Mouse (Mus musculus): Measurements from ENCODE around the gene Intu. TPM values are rescaled to one million over a fixed set of nuclear protein-coding genes. Genes with fewer than 3 reads are reported as not detected.

The Intu gene
- total and polyA plus RNA-seq, 3 experiments, result 9.7 to 12.3 TPM; not detected in 1

GRCm38 (mm10) chr3:40520567-40520966 lies 10.5 kb upstream of the Intu start:
- Histone ChIP-seq H3K9me3 (replicated peaks; ENCODE audit: insufficient read depth, low read length) (no peaks in the 10 kb centered on the region), H3K36me3 (ENCODE audit: control insufficient read depth in 1 of 2, insufficient read depth in 2 of 2, low read length in 2 of 2) (no peaks in the 10 kb centered on the region), H3K9ac (ENCODE audit: control insufficient read depth, low read depth, low read length, poor library complexity, severe bottlenecking) (no peak overlapping the region), H3K4me3 (ENCODE audit: control insufficient read depth in 1 of 2, insufficient read depth in 1 of 2, low read depth in 2 of 2, low read length in 2 of 2) (no peak overlapping the region), H3K79me2 (ENCODE audit: control insufficient read depth, insufficient read depth, low read length, poor library complexity) (no peaks in the 10 kb centered on the region), H3K27ac (ENCODE audit: control insufficient read depth, low read depth, low read length) (no peak overlapping the region), H3K4me1 (ENCODE audit: control insufficient read depth in 1 of 2, insufficient read depth in 2 of 2, low read length in 2 of 2) (no peaks in the 10 kb centered on the region), H3K27me3 (ENCODE audit: control insufficient read depth in 1 of 2, insufficient read depth in 2 of 2, low read length in 2 of 2) (no peaks in the 10 kb centered on the region)
- no peak for DNase-seq (ENCODE audit: low read depth, low spot score)
- TF ChIP-seq MEF2A (IDR thresholded peaks at IDR 0.05; ENCODE audit: extremely low read depth, insufficient replicate concordance, low read depth, low read length, poor library complexity, severe bottlenecking) (no peak), KAT2A (conservative IDR thresholded peaks at IDR 0.05; ENCODE audit: low read depth, low read length) (no peak), RAD21 (IDR thresholded peaks at IDR 0.05; ENCODE audit: low read depth, low read length) (peak; percentile 25), ZC3H11A (IDR thresholded peaks at IDR 0.05; ENCODE audit: low read depth, low read length) (no peak), CHD1 (IDR thresholded peaks at IDR 0.05; ENCODE audit: low read depth, low read length) (no peak), MAX (IDR thresholded peaks at IDR 0.05; ENCODE audit: low read length) (no peak), CHD2 (IDR thresholded peaks at IDR 0.05; ENCODE audit: low read length) (no peak), SMC3 (IDR thresholded peaks at IDR 0.05; ENCODE audit: low read depth, low read length) (peak; percentile 24; the same call in 1 of the 2 replicates), MAFK (IDR thresholded peaks at IDR 0.05; ENCODE audit: borderline replicate concordance, low read depth, low read length) (no peak), MYC (IDR thresholded peaks at IDR 0.05; ENCODE audit: low read depth, low read length) (no peak), MXI1 (IDR thresholded peaks at IDR 0.05; ENCODE audit: low read depth, low read length) (no peak), ZMIZ1 (IDR thresholded peaks at IDR 0.05; ENCODE audit: low read depth, low read length) (no peak), CTCF (IDR thresholded peaks at IDR 0.05 in 2 of 3, conservative IDR thresholded peaks at IDR 0.05 in 1 of 3; ENCODE audit: control insufficient read depth in 1 of 3, insufficient read depth in 1 of 3, low read depth in 2 of 3, low read length in 3 of 3, poor library complexity in 1 of 3, severe bottlenecking in 1 of 3) (peak in 1 of 3 experiments; percentile 31; a peak in 2 of 6 replicates), GABPA (IDR thresholded peaks at IDR 0.05; ENCODE audit: low read depth, low read length) (no peak), GATA1 (IDR thresholded peaks at IDR 0.05; ENCODE audit: low read depth, low read length) (no peak), NELFE (IDR thresholded peaks at IDR 0.05; ENCODE audit: low read depth, low read length) (no peak)

DNA sequence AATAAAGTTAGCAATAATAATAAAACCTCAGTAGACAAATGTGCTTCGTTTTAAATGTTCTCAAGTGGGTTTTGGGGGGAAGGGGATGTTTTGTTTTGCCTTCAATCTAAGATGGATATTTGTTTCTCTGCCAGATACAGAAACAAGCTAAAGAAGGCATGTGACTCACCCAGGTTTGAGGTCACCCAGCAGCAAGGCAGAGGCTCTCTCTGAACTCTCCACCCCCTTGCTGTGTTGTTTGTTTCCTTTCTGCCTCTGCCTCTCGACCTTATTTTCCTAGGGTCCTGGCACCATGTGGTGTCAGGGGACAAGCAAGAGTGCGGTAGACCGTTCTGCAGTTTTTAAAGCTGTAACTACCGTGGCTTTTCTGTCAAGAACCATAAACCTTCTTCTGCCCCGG lies 8.6 kb upstream of the Intu start:
- no peaks in the 10 kb centered on the region for H3K79me2 ChIP-seq (ENCODE audit: control insufficient read depth, insufficient read depth, low read length, poor library complexity)
- H3K9ac ChIP-seq (ENCODE audit: control insufficient read depth, low read depth, low read length, poor library complexity, severe bottlenecking), result peak overlapping the region; percentile 65
- H3K27me3 ChIP-seq (ENCODE audit: control insufficient read depth in 1 of 2, insufficient read depth in 2 of 2, low read length in 2 of 2), result no peaks in the 10 kb centered on the region
- H3K27ac ChIP-seq (ENCODE audit: control insufficient read depth, low read depth, low read length), result peak overlapping the region; percentile 35; the same call in 1 of the 2 replicates
- no peaks in the 10 kb centered on the region for H3K36me3 ChIP-seq (ENCODE audit: control insufficient read depth in 1 of 2, insufficient read depth in 2 of 2, low read length in 2 of 2)
- TF ChIP-seq USF1 (IDR thresholded peaks at IDR 0.05; ENCODE audit: low read depth, low read length) (peak; percentile 37; the same call in 1 of the 2 replicates), MAX (IDR thresholded peaks at IDR 0.05; ENCODE audit: low read length) (no peak), MXI1 (IDR thresholded peaks at IDR 0.05; ENCODE audit: low read depth, low read length) (0 out of 2 replicates have a peak, but pooled peaks have one; percentile 16)
- H3K4me3 ChIP-seq (ENCODE audit: control insufficient read depth in 1 of 2, insufficient read depth in 1 of 2, low read depth in 2 of 2, low read length in 2 of 2), result peak overlapping the region; percentile 66 to 93
- no peak for DNase-seq (ENCODE audit: low read depth, low spot score)
- no peaks in the 10 kb centered on the region for H3K9me3 ChIP-seq (replicated peaks; ENCODE audit: insufficient read depth, low read length)
- no peaks in the 10 kb centered on the region for H3K4me1 ChIP-seq (ENCODE audit: control insufficient read depth in 1 of 2, insufficient read depth in 2 of 2, low read length in 2 of 2)

Measured in MEL (cell line).